Mouse (Mus musculus) liver, embryonic 15.5 days (tissue): ENCODE results near the gene Adamts16. TPM values are rescaled to one million over a fixed set of nuclear protein-coding genes. Genes with fewer than 3 reads are reported as not detected.
"Not testable (repeated sequence)": the region's sequence is repeated elsewhere in the genome, so short reads cannot be mapped to it uniquely, and the experiment has no call there.

Experiments
- ATAC-seq: fragments of 200-750 bp; cut with Nextera tagmentation; 2 replicates; pipeline ENCODE4 v1.8.0; 2017; ENCODE audit warnings: moderate number of reproducible peaks, mild to moderate bottlenecking, moderate library complexity; ENCODE audit not compliant: insufficient read depth
- H3K27ac ChIP-seq: fragments of 300-500 bp; sonication (generic); replicated peaks from 2 replicates; pipeline ENCODE4 v1.5.1; 2015; ENCODE audit warnings: mild to moderate bottlenecking, inconsistent platforms
- H3K27me3 ChIP-seq: fragments of 300-500 bp; sonication (generic); 2 replicates; pipeline ENCODE4 v1.6.1; 2015; ENCODE audit warnings: mild to moderate bottlenecking, inconsistent platforms
- H3K36me3 ChIP-seq: fragments of 300-500 bp; sonication (generic); replicated peaks from 2 replicates; pipeline ENCODE4 v1.6.1; 2015; ENCODE audit warnings: moderate library complexity, mild to moderate bottlenecking, inconsistent platforms
- H3K4me1 ChIP-seq: fragments of 300-500 bp; sonication (generic); replicated peaks from 2 replicates; pipeline ENCODE4 v1.6.1; 2015; ENCODE audit warnings: inconsistent platforms
- H3K4me2 ChIP-seq: fragments of 300-500 bp; sonication (generic); 2 replicates; pipeline ENCODE4 v1.6.1; 2015; ENCODE audit warnings: moderate library complexity, mild to moderate bottlenecking, inconsistent platforms
- H3K4me3 ChIP-seq: fragments of 300-500 bp; sonication (generic); replicated peaks from 2 replicates; pipeline ENCODE4 v1.5.1; 2015; ENCODE audit warnings: mild to moderate bottlenecking, inconsistent platforms
- H3K9ac ChIP-seq: fragments of 300-500 bp; sonication (generic); 2 replicates; pipeline ENCODE4 v1.6.1; 2015; ENCODE audit warnings: moderate library complexity, mild to moderate bottlenecking, inconsistent platforms
- H3K9me3 ChIP-seq: fragments of 300-500 bp; sonication (generic); replicated peaks from 2 replicates; pipeline ENCODE4 v1.6.1; 2016; ENCODE audit warnings: inconsistent platforms
- WGBS: fragments of 180-500 bp; shearing (Covaris S2); methylation state at CpG from one replicate; pipeline ENCODE4 v1.1.7; 2015; ENCODE audit warnings: mixed read lengths; ENCODE audit not compliant: insufficient replicate concordance; 5-methylcytosine and 5-hydroxymethylcytosine counted together
- polyA plus RNA-seq: library from polyadenylated mRNA; unstranded; fragments of >200 nt; fragmentation: Nextera tagmentation; extraction: Ambion mirVana; gene quantifications from 2 replicates; pipeline ENCODE4 v1.2.1, GENCODE M21; 2015

Gene Adamts16
- polyA plus RNA-seq = 0.15 and 0.25 TPM in 2 replicates

DNA sequence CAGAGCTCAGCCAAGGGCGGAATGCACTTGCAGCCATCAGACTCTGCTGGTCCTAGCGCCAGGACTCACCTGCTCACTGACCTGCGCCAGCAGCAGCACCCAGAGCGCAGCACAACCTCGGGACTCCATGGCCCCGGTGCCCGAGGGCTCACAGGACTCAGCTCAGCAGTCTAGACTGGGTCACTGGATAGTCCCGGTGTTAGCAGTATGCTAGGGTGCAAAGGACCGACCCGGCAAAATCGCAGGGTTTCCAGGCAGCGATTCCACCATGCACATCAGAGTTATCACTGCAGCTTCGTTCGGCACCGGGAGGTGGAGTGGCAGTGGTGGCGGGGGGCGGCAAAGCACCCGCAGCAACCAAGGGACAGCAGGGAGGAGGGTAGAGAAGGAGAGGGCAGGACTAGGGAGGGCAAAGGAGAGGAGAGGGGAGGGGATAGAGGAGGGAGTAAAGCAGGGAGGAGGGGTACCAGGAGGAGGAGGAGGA is at the start of gene Adamts16:
Gene Adamts16 (minus strand): TSS at position 391 of the 484 bp plus-strand sequence.
- Histone ChIP-seq H3K4me1 (no peaks in the 10 kb centered on the region), H3K4me2 (peak within 1 kb of the TSS; percentile 23), H3K9ac (no peak within 1 kb of the TSS), H3K4me3 (no peak within 1 kb of the TSS), H3K27ac (no peak within 1 kb of the TSS), H3K9me3 (no peaks in the 10 kb centered on the region), H3K36me3 (no peaks in the 10 kb centered on the region), H3K27me3 (peaks cover 27% of the 10 kb centered on the region)
- ATAC-seq = no peak
- 4% methylated on average over 18 of the region's 18 CpGs for WGBS

DNA sequence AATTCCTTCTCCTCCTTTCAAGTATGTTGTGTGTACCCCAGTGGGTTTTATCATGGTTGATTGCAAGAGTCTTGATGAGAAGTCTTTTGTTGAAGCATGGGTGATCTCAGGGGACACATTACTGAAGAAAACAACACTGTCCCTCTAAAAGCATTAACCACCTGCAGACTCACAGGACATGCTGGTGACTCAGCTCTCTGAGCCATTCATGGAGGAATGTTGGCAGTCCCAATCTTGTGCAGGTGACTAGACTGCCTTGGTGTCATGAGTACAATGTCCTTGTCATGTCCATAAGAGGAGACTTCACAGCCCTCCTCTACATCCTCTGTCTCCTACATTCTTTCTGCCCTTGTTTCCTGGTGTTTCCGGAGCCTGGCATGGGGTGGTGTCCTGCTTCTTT is 45.5 kb upstream of the Adamts16 start:
- Histone ChIP-seq H3K4me3 (no peak overlapping the region), H3K9me3 (no peaks in the 10 kb centered on the region), H3K36me3 (no peaks in the 10 kb centered on the region), H3K27ac (no peak overlapping the region), H3K27me3 (no peaks in the 10 kb centered on the region), H3K4me2 (no peak overlapping the region), H3K4me1 (no peaks in the 10 kb centered on the region), H3K9ac (no peak overlapping the region)
- 73% methylated on average over 1 of the region's 1 CpGs for WGBS
- ATAC-seq = no peak

GRCm38 (mm10) chr13:70885006-70885405 is 43.4 kb upstream of the Adamts16 start:
- Histone ChIP-seq H3K27me3 (no peaks in the 10 kb centered on the region), H3K36me3 (no peaks in the 10 kb centered on the region), H3K27ac (no peak overlapping the region), H3K9ac (no peak overlapping the region), H3K4me1 (no peaks in the 10 kb centered on the region), H3K4me2 (no peak overlapping the region), H3K4me3 (no peak overlapping the region), H3K9me3 (no peaks in the 10 kb centered on the region)
- ATAC-seq = no peak
- WGBS = 42% methylated on average over 2 of the region's 2 CpGs

DNA sequence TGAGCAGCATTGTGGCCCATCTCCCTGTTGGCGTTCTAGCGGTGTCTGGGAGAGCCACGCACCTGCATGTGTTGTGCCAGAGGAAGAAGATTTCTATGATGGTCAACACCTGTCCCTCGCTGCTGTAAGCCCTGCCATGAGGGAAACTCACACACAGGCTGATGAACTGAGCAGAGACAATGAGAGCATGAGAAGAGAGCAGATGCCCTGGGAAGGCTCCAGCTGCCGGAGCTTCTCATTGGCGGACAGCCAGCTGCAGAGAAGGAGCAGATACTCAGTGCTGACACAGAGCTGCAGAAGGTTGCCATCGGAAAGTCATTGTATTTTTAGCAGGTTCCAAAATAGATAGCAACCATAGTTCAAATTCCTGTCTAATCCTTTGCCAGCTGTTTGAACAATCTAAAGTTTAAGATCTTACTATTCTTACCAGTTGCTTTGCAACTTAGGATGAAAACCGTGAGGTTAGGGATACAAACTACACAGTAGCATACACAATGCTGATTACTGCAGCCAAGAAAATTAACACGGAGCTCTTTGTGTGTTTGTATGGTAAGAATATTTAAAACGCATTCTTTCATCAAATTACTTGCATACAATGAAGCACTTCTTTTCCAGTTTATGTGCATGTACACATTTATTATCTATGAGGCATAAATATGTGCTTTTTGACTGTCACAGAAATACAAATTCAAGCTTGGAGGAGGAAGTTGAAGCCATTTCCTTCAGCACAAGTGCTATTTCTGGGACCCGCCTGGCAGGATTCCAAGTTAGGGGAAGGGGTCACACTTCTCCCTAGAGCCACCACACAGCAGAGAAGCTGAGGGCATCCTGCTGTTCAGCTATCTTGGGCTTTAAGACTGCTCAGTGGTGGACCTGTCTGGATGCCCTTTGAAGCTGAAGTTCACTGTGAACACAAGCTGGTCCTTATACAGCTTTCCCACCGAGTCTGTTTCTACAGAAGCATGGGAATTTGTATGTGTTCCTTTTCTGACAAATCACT is 42.6 kb upstream of the Adamts16 start:
- 41% methylated on average over 12 of the region's 12 CpGs for WGBS
- no peak overlapping the region for H3K27ac ChIP-seq
- ATAC-seq = no peak

DNA sequence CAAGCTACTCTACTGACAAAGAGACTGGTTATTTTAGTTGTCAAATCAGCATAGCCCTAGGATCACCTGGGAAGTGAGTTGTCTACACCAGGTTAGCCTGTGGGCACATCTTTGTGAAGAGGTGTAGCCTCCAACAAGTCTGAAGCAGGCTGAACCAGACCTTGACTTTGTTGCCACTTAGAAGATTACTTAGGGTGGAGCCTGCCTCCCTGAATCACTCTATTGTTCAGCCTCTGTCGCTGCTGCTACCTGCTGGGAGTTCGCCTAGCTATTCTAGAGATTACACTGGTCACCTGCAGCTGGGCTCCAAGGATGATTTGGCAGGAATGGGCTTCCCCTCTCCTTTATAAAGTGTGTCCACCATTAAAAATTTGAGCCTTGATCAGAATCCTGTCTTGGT is 38.4 kb upstream of the Adamts16 start:
- not testable (repeated sequence) for ATAC-seq, H3K9ac ChIP-seq, H3K9me3 ChIP-seq, H3K4me3 ChIP-seq, H3K27ac ChIP-seq, H3K4me1 ChIP-seq, H3K36me3 ChIP-seq, H3K4me2 ChIP-seq, H3K27me3 ChIP-seq
- 42% methylated on average over 2 of the region's 2 CpGs for WGBS

More for the DNA sequence above, 42.6 kb upstream of the Adamts16 start:
- no peaks in the 10 kb centered on the region for H3K36me3 ChIP-seq
- H3K4me2 ChIP-seq = no peak overlapping the region
- H3K27me3 ChIP-seq = no peaks in the 10 kb centered on the region
- H3K4me1 ChIP-seq = no peaks in the 10 kb centered on the region
- no peak overlapping the region for H3K4me3 ChIP-seq
- no peaks in the 10 kb centered on the region for H3K9me3 ChIP-seq
- no peak overlapping the region for H3K9ac ChIP-seq

DNA sequence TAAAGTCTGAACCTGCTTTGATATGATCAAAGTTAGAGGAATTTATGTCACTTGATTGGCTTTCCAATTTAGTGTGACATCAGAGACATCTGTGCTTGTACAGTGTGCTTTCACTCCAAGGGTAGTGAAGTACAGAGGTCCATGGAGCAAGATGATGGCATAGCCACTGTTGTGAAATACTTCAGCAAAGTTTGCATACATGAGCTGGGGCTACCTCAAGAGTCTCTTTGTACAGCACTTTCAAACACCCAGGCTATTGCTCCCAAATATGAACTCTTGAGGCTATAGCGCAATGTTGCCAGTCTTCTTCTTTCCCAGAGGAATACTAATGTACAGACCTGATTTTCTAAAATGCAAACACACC is 35.9 kb upstream of the Adamts16 start:
- no peaks in the 10 kb centered on the region; the same call in 1 of the 2 replicates for H3K4me1 ChIP-seq
- no peaks in the 10 kb centered on the region for H3K27me3 ChIP-seq
- WGBS = 67% methylated on average over 1 of the region's 1 CpGs
- no peaks in the 10 kb centered on the region for H3K9me3 ChIP-seq
- H3K27ac ChIP-seq = no peak overlapping the region
- H3K36me3 ChIP-seq = no peaks in the 10 kb centered on the region
- H3K9ac ChIP-seq = no peak overlapping the region
- no peak overlapping the region for H3K4me2 ChIP-seq
- no peak overlapping the region for H3K4me3 ChIP-seq
- ATAC-seq = 0 out of 2 replicates have a peak, but pooled peaks have one; percentile 34

GRCm38 (mm10) chr13:70876648-70877549 is 35.3 kb upstream of the Adamts16 start:
- 66% methylated on average over 10 of the region's 10 CpGs for WGBS
- Histone ChIP-seq H3K27ac (no peak overlapping the region), H3K27me3 (no peaks in the 10 kb centered on the region), H3K4me1 (no peaks in the 10 kb centered on the region; the same call in 1 of the 2 replicates), H3K36me3 (no peaks in the 10 kb centered on the region), H3K9ac (no peak overlapping the region), H3K4me2 (no peak overlapping the region), H3K9me3 (no peaks in the 10 kb centered on the region), H3K4me3 (no peak overlapping the region)
- ATAC-seq = no peak

GRCm38 (mm10) chr13:70875411-70875949 is 33.9 kb upstream of the Adamts16 start:
- no peaks in the 10 kb centered on the region for H3K27me3 ChIP-seq
- no peaks in the 10 kb centered on the region for H3K9me3 ChIP-seq
- ATAC-seq = peak; percentile 50
- no peak overlapping the region for H3K27ac ChIP-seq
- 62% methylated on average over 4 of the region's 4 CpGs for WGBS
- H3K9ac ChIP-seq = no peak overlapping the region
- no peaks in the 10 kb centered on the region for H3K36me3 ChIP-seq
- no peak overlapping the region for H3K4me3 ChIP-seq
- no peak overlapping the region for H3K4me2 ChIP-seq
- H3K4me1 ChIP-seq = no peaks in the 10 kb centered on the region; the same call in 1 of the 2 replicates

GRCm38 (mm10) chr13:70874741-70875140 is 33.1 kb upstream of the Adamts16 start:
- Histone ChIP-seq H3K4me1 (no peaks in the 10 kb centered on the region; the same call in 1 of the 2 replicates), H3K36me3 (no peaks in the 10 kb centered on the region), H3K9ac (no peak overlapping the region), H3K27ac (no peak overlapping the region), H3K9me3 (no peaks in the 10 kb centered on the region), H3K4me2 (no peak overlapping the region), H3K27me3 (no peaks in the 10 kb centered on the region), H3K4me3 (no peak overlapping the region)
- ATAC-seq = peak; percentile 25; the same call in 1 of the 2 replicates

- 58% methylated on average over 13 of the region's 13 CpGs for WGBS
Observed at GRCm38 (mm10) chr13:70873851-70874250, 32.2 kb upstream of the Adamts16 start.

More at GRCm38 (mm10) chr13:70873851-70874250, 32.2 kb upstream of the Adamts16 start:
- not testable (repeated sequence) for H3K27me3 ChIP-seq, H3K4me1 ChIP-seq, H3K4me2 ChIP-seq, H3K36me3 ChIP-seq, H3K9me3 ChIP-seq, H3K27ac ChIP-seq, H3K4me3 ChIP-seq, H3K9ac ChIP-seq, ATAC-seq
